Mouse (Mus musculus) megakaryocyte-erythroid progenitor cell, adult 5-6 weeks (primary cell): ENCODE data around the gene Notch1. TPM values are rescaled to one million over a fixed set of nuclear protein-coding genes. Genes with fewer than 3 reads are reported as not detected.

Experiments
- ATAC-seq: replicated peaks from 2 replicates; pipeline ENCODE4 v1.8.0; 2016; ENCODE audit warnings: mild to moderate bottlenecking, inconsistent platforms; ENCODE audit not compliant: severe bottlenecking, poor library complexity, low FRiP score, low TSS enrichment
- total RNA-seq, 2 experiments: library from RNA; stranded (forward) in 1 of 2; stranded (reverse) in 1 of 2; fragments of 200-1000, 215-1000 nt in 1 of 2; fragments of >200 nt in 1 of 2; fragmentation: Nextera tagmentation in 1 of 2; gene quantifications; 2 replicates each; pipeline ENCODE4 v1.2.3; 2014 to 2017

Gene Notch1
- total RNA-seq, 2 experiments from 2014 or later = 0.56 to 2.6 TPM

DNA sequence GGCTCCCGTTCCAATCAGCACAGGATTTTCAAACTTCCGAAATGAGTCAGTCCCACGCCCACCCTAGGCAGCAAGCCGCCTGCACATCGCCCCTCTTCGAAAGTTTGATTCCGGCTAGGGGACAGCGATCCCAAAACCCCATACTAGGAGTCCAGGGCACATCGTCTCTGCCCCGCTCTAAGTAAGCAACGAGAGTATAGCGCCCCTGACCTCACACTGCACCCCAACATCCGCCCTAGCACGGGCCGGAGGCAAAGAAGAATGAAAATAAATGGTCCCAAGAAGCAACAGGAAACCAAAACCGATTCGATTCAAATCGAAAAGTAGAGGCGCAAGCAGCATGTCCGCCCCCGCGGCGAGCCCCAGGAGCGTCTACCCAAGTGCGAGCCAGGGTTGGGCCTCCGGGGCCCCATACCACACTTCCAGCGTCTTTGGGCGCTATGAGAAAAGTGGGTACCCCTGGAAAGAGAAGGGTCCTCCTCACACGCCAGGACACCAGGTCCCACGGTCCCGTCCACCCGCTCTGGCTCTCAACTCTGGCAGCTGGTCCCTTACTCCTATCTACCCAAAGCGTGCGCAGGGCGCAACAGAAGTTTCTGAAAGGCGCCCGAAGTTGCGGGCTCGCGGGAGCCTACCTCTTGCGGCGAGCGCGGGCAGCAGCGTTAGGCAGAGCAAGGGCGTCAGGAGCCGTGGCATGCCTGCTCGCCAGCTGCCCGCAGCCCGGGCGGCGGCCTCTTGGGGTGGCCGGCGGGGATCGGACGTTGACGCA is 13.4 kb downstream of the Notch1 start:
- ATAC-seq = no peak

GRCm38 (mm10) chr2:26502299-26502862 is 14.1 kb downstream of the Notch1 start:
- ATAC-seq = no peak; the same call in 1 of the 2 replicates

GRCm38 (mm10) chr2:26501651-26502141 is 14.8 kb downstream of the Notch1 start:
- no peak for ATAC-seq

- no peak for ATAC-seq
Measured at GRCm38 (mm10) chr2:26500599-26501370, 15.7 kb downstream of the Notch1 start.

GRCm38 (mm10) chr2:26500027-26500598 is 16.4 kb downstream of the Notch1 start:
- ATAC-seq = no peak

DNA sequence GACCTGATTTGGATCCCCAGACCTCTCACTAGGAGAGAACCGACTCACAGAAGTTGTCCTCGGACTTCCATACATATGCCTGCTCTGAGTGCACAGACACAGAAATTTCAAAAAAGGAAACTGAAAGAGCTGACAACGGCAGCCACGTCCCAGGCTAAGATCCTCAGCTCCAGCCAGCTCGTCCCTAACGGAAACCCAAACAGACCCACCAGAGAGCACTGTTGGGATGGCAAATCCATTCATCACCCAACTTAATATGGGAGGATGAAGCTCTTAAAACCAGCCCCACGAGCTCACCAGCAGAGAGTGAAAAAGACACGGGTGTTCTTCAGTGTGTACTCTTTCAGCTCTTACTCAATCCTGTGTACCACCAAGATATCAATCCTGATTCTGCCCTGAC is 17.8 kb downstream of the Notch1 start:
- ATAC-seq = no peak

GRCm38 (mm10) chr2:26497861-26498533 is 18.5 kb downstream of the Notch1 start:
- ATAC-seq = no peak

DNA sequence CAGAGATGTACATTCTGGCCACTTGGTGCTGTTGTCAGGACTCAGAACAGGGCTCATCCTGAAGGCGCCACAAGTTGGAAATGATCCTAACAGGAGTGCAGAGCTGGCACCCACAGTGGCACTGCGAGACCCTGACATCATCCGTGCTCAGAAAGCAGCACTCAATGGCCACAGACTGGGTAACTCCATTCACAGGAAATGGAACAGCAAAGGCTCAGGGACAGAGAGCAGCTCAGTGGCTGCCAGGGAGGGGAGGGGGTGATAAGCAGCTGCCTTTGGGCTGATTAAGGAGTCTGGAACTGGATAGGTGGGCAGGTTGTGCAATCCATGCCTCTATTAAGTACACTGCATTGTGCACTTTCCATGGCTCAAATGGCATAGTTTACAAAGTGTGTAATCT is 20.0 kb downstream of the Notch1 start:
- ATAC-seq = peak; percentile 38; the same call in 1 of the 2 replicates

DNA sequence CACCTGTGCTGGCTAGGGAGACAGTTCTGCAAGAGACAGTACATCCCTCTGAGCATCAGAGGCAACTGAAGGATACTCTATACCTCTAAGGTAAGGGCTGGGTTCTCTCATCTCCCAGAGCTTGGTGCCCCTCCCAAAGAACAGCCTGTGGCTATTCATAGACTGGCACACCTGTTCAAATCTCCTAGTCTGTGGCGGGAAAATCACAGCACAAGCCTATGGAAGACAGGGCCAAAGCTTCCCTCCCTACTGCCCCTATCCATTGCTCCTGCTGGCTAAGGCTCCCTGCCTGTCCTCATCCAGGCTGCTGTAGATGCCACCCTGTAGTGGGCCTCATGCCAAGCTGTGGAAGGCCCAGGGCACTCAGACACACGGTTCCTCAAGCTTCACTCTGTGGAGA is 20.8 kb downstream of the Notch1 start:
- no peak for ATAC-seq

DNA sequence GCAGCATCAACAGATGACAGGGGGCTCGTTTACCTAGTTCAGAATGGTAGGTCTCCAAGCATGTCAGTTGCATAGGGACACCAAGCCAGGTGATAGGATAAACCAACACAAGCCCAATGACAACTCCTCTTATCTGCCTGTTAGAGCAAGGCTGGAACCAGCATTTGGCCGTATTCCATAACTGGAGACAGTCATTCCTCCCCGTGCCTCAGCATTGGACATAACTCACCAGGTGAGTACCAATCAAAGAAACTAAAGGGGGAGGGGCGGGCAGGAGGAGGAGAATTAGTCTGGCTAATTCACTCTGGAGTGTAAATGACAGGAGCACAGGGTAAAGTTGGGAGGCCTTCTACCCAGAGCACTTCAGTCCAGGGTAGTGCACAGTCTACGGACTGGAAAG is 21.5 kb downstream of the Notch1 start:
- ATAC-seq = no peak

GRCm38 (mm10) chr2:26494396-26494795 is 22.1 kb downstream of the Notch1 start:
- no peak for ATAC-seq

DNA sequence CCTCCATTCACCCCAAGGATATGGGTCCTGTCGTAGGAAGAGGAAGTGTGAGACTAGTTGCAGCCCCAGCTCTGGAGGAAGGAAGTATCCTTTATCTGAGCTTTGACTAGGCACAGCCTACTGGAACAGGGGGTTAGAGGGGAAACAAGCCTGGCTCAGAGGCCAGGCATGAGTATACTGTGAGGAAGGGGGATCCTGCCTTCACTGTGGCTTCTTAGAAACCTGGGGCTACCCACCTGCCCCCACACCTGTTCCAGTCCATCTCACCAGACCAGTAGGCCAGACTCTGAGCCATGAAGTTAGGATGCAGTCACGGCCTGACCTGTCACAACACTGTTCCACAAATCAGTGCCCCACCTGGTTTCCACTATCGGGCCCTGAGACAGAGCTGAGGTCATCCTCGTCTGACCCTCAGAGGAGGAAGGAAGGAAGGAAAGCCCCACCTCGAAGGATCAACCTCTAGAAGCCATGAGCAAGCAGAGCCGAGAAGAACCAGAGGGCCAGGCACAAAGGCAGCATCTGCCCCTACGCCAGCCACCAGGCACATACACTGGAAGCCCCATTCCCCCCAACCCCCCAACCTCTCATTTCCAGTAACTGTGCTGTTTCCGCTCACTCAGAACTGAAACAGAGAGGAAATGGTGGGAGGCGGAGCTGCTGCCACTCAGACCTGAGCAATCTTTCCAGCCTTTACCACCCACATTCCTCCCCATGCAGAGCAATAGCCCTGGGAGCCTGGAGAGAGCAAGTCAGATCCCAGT is 23.3 kb downstream of the Notch1 start:
- ATAC-seq = no peak

DNA sequence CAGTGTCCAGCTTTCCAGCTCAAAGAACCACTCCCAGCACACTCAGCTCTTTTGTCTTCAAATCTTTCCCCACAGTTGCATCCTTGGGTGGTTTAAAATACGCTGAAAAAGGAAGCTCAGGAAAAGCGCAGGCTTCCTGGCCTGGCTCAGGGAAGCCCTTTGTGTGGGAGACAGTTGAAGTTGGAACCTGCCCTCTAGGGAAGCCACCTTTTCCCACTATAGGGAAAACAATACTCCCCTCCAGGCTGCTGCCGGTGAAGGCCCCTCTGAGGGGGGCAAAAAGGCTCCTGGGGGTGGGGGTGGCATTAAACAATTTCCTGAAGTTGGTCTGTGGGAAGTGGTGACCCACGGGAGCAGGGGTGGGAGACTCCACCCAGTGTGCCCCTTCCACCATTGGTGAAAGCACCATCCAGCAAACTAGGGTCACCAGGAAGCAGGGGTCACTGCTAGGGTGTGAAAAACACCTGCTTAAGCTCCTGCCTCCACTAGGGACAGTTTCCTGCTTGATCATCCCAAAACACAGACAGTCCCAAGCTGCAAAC is 25.6 kb downstream of the Notch1 start:
- ATAC-seq = no peak

DNA sequence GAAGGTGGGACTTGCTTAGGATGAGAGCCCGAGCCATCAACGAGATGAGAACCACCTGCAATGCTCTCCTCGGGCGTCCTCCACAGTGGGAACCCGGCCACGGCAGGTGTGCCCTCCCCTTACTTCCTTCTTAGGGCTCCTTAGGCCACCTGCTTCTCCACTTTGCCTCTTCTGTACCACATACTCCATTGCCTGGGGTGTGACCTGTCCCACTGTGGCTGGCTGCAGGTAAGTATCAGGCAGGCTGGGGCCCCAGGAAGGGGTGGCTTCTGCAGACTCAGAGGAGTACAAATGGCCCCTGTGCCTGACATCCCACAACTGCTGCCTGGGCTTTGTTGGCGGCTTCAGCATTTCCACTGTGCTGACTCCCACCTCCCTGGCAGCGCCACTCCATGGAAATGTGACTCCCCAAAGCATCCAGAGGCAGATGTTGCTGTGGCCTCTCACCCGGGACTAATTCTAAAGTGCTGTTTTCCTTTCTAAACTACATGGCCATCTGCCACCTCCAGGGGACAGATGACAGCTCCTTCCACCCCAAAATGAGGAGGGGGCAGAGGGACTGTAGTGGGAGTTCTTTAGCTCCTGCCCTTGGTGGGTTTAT is 27.8 kb downstream of the Notch1 start:
- no peak for ATAC-seq

DNA sequence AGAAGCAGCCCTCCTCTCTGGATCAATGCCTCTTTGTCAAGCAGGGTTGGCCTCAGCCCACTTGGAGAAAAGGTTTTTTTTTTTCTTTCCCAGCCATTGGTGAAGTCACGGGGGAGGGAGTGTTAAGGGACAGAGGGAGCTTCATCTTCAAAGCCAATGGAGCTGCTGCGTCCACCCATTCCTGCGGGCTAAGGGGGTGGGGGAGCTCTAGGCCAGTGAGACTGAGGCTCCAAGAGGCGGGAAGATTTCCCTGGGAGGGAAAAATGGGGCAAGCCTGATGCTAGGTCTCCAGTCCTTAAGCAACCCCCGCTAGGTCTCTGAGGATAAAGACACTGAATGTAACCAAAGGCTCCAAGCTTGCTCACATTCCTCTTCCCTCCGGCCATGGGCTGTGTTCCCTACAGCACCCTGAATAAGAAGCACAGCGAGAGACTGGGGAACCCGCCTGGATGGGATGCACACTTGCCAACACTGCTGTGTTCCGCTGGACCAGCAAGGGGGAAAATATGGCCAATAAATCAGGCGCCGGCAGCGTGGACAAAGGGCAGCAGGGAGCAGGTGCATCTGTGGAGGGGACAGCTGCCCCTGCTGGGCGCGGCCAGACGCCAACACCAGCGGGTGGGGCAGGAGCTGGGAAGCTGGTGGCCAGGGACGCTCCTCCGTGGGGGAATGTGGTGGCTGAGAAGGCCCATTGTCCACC is 29.0 kb downstream of the Notch1 start:
- no peak for ATAC-seq

- no peak for ATAC-seq
Measured at GRCm38 (mm10) chr2:26486835-26487321, 29.6 kb downstream of the Notch1 start.

GRCm38 (mm10) chr2:26486264-26486810 is 30.1 kb downstream of the Notch1 start:
- no peak for ATAC-seq
